Mouse (Mus musculus) stomach, adult 2 months (tissue): ENCODE results near the gene E330034G19Rik. TPM values are rescaled to one million over a fixed set of nuclear protein-coding genes. Genes with fewer than 3 reads are reported as not detected.

ENCODE experiments used
- polyA plus RNA-seq: library from polyadenylated mRNA; depleted of rRNA; stranded (reverse); fragments of >200 nt; gene quantifications from 2 replicates; pipeline ENCODE4 v1.2.3, GENCODE M21; 2012; rRNA removed

Gene E330034G19Rik
- not detected in 2 replicates for polyA plus RNA-seq

GRCm38 (mm10) chr14:24292914-24293313 lies at the start of gene E330034G19Rik:
Gene E330034G19Rik (plus strand): TSS chr14:24293214.

GRCm38 (mm10) chr14:24245177-24246081 lies 47.6 kb upstream of the E330034G19Rik start, which contains the start of gene Dlg5:
Gene Dlg5 (minus strand): TSS chr14:24245920.

Other genes with a start within 250 kb of the E330034G19Rik start
- gene Dlg5, start 47.3 kb upstream of the E330034G19Rik start, polyA plus RNA-seq = 12.4 and 12.6 TPM in 2 replicates
- gene Polr3a, start 193.8 kb downstream of the E330034G19Rik start, polyA plus RNA-seq = 0.99 and 1.7 TPM in 2 replicates
- 69.4 and 72.7 TPM in 2 replicates for gene Rps24, start 193.9 kb downstream of the E330034G19Rik start, polyA plus RNA-seq